Comparison of ENCODE assay signal across 21 mouse cellular contexts in genomic region chrX:89559318-89559717, GRCm38 (mm10).
DNase-seq lines count a peak whose midpoint lies in the region; ATAC-seq and TF ChIP-seq lines count a peak whose summit lies in the region.
"Had no signal": no experiment of that assay in that cellular context is flagged by ENCODE, and none has a peak within 500 bp of the region (broad histone marks: within the 10 kb centered on the region; RNA-seq: fewer than 3 reads in every experiment).

No protein-coding gene starts in this region.

- no peak for TF ChIP-seq CTCF in midbrain, postnatal 0 days (IDR thresholded peaks at IDR 0.05)

- no peaks in the 10 kb centered on the region for H3K4me1 ChIP-seq in embryonic facial prominence, embryonic 14.5 days (ENCODE audit: control insufficient read depth, insufficient read depth, low read length)
- no peaks in the 10 kb centered on the region for H3K4me1 ChIP-seq in embryonic facial prominence, embryonic 10.5 days
- H3K4me1 ChIP-seq in forebrain, embryonic 16.5 days (replicated peaks; ENCODE audit: control insufficient read depth, insufficient read depth, low read length): no peaks in the 10 kb centered on the region
- H3K4me1 ChIP-seq in forebrain, embryonic 10.5 days: no peaks in the 10 kb centered on the region
- no peaks in the 10 kb centered on the region for H3K4me1 ChIP-seq in midbrain, postnatal 0 days (ENCODE audit: insufficient read depth, low read length)
- no peaks in the 10 kb centered on the region for H3K4me1 ChIP-seq in midbrain, embryonic 15.5 days
- H3K4me1 ChIP-seq: embryonic facial prominence, embryonic 13.5 days; heart, embryonic 15.5 days; hindbrain, embryonic 13.5 days had no signal

- no peak overlapping the region for H3K4me2 ChIP-seq in embryonic facial prominence, embryonic 14.5 days (ENCODE audit: low read depth, low read length)
- no peak overlapping the region for H3K4me2 ChIP-seq in forebrain, embryonic 16.5 days (ENCODE audit: low read length)
- no peak overlapping the region for H3K4me2 ChIP-seq in midbrain, postnatal 0 days (ENCODE audit: low read depth, low read length, poor library complexity, severe bottlenecking)
- no peak overlapping the region for H3K4me2 ChIP-seq in midbrain, embryonic 15.5 days
- H3K4me2 ChIP-seq: embryonic facial prominence, embryonic 13.5 days; heart, embryonic 11.5 days; heart, embryonic 15.5 days; hindbrain, embryonic 13.5 days had no signal

- ATAC-seq in embryonic facial prominence, embryonic 14.5 days (ENCODE audit: low read depth): no peak
- ATAC-seq in forebrain, embryonic 16.5 days: peak; percentile 50; the same call in 1 of the 2 replicates
- no peak for ATAC-seq in midbrain, postnatal 0 days (ENCODE audit: low FRiP score)
- no peak for ATAC-seq in midbrain, embryonic 15.5 days (replicated peaks)
- ATAC-seq: intestine, embryonic 16.5 days had no signal

- H3K27me3 ChIP-seq in embryonic facial prominence, embryonic 14.5 days (replicated peaks; ENCODE audit: control insufficient read depth, insufficient read depth, low read length): no peaks in the 10 kb centered on the region
- no peaks in the 10 kb centered on the region for H3K27me3 ChIP-seq in embryonic facial prominence, embryonic 10.5 days (replicated peaks; ENCODE audit: low read depth, poor library complexity, severe bottlenecking)
- H3K27me3 ChIP-seq in forebrain, embryonic 16.5 days (replicated peaks; ENCODE audit: control insufficient read depth, insufficient read depth, low read length): no peaks in the 10 kb centered on the region
- H3K27me3 ChIP-seq in forebrain, embryonic 10.5 days (ENCODE audit: poor library complexity, severe bottlenecking): no peaks in the 10 kb centered on the region
- H3K27me3 ChIP-seq in midbrain, postnatal 0 days (ENCODE audit: insufficient read depth, low read length): no peaks in the 10 kb centered on the region
- H3K27me3 ChIP-seq in midbrain, embryonic 15.5 days (replicated peaks): no peaks in the 10 kb centered on the region
- H3K27me3 ChIP-seq: embryonic facial prominence, embryonic 13.5 days; heart, embryonic 15.5 days; hindbrain, embryonic 13.5 days had no signal

- no peak overlapping the region for H3K4me3 ChIP-seq in embryonic facial prominence, embryonic 14.5 days (ENCODE audit: low read depth, low read length)
- H3K4me3 ChIP-seq in embryonic facial prominence, embryonic 10.5 days: no peak overlapping the region
- no peak overlapping the region for H3K4me3 ChIP-seq in forebrain, embryonic 16.5 days (replicated peaks; ENCODE audit: low read length)
- H3K4me3 ChIP-seq in forebrain, embryonic 10.5 days: no peak overlapping the region
- H3K4me3 ChIP-seq in midbrain, postnatal 0 days (ENCODE audit: low read depth, low read length): no peak overlapping the region
- H3K4me3 ChIP-seq in midbrain, embryonic 15.5 days: no peak overlapping the region
- H3K4me3 ChIP-seq: embryonic facial prominence, embryonic 13.5 days; heart, adult 2 months; heart, embryonic 15.5 days; hindbrain, embryonic 13.5 days had no signal

- no peak overlapping the region for H3K9ac ChIP-seq in embryonic facial prominence, embryonic 14.5 days (ENCODE audit: low read depth, low read length)
- no peak overlapping the region for H3K9ac ChIP-seq in forebrain, embryonic 16.5 days (replicated peaks; ENCODE audit: low read depth, low read length)
- H3K9ac ChIP-seq in midbrain, postnatal 0 days (replicated peaks; ENCODE audit: low read length, poor library complexity, severe bottlenecking): no peak overlapping the region
- no peak overlapping the region for H3K9ac ChIP-seq in midbrain, embryonic 15.5 days
- H3K9ac ChIP-seq: embryonic facial prominence, embryonic 13.5 days; heart, embryonic 15.5 days; hindbrain, embryonic 13.5 days had no signal

- H3K9me3 ChIP-seq in embryonic facial prominence, embryonic 14.5 days (ENCODE audit: control insufficient read depth, low read length): no peaks in the 10 kb centered on the region
- H3K9me3 ChIP-seq in embryonic facial prominence, embryonic 10.5 days: no peaks in the 10 kb centered on the region
- no peaks in the 10 kb centered on the region for H3K9me3 ChIP-seq in forebrain, embryonic 16.5 days (ENCODE audit: control insufficient read depth, low read length)
- no peaks in the 10 kb centered on the region for H3K9me3 ChIP-seq in forebrain, embryonic 10.5 days
- H3K9me3 ChIP-seq in midbrain, postnatal 0 days (ENCODE audit: low read length): no peaks in the 10 kb centered on the region
- H3K9me3 ChIP-seq in midbrain, embryonic 15.5 days: no peaks in the 10 kb centered on the region
- H3K9me3 ChIP-seq: embryonic facial prominence, embryonic 13.5 days; heart, embryonic 15.5 days; hindbrain, embryonic 13.5 days had no signal

- H3K36me3 ChIP-seq in embryonic facial prominence, embryonic 14.5 days (ENCODE audit: control insufficient read depth, insufficient read depth, low read length): no peaks in the 10 kb centered on the region
- H3K36me3 ChIP-seq in embryonic facial prominence, embryonic 10.5 days (replicated peaks): no peaks in the 10 kb centered on the region
- no peaks in the 10 kb centered on the region for H3K36me3 ChIP-seq in forebrain, embryonic 16.5 days (ENCODE audit: control insufficient read depth, insufficient read depth)
- no peaks in the 10 kb centered on the region for H3K36me3 ChIP-seq in forebrain, embryonic 10.5 days (replicated peaks)
- H3K36me3 ChIP-seq in midbrain, postnatal 0 days (ENCODE audit: insufficient read depth, low read length): no peaks in the 10 kb centered on the region
- no peaks in the 10 kb centered on the region for H3K36me3 ChIP-seq in midbrain, embryonic 15.5 days (replicated peaks)
- H3K36me3 ChIP-seq: embryonic facial prominence, embryonic 13.5 days; heart, embryonic 15.5 days; hindbrain, embryonic 13.5 days had no signal

- DNase-seq in embryonic facial prominence, embryonic 14.5 days (ENCODE audit: low spot score): peak; percentile 1
- DNase-seq in embryonic facial prominence, embryonic 10.5 days (ENCODE audit: low spot score): no peak
- DNase-seq in forebrain, embryonic 10.5 days (ENCODE audit: extremely low spot score, low spot score): no peak
- DNase-seq in midbrain, postnatal 0 days (ENCODE audit: low spot score): peak; percentile 13
- peak; percentile 61 for DNase-seq in retina, embryonic 14.5 days (ENCODE audit: low spot score)
- DNase-seq in adrenal gland, adult (ENCODE audit: inconsistent age in 2 of 2, low spot score in 1 of 2): no peak
- DNase-seq: adrenal gland, postnatal 10 days; cerebellum, adult 11-12 months; cerebellum, adult 9-10 months; cerebellum, postnatal 25 days; gastrocnemius, postnatal 14 days; heart, adult 2 months; heart, postnatal 14 days; kidney, adult 2 months had no signal

- H3K27ac ChIP-seq in embryonic facial prominence, embryonic 14.5 days (replicated peaks; ENCODE audit: low read depth, low read length): no peak overlapping the region
- no peak overlapping the region for H3K27ac ChIP-seq in embryonic facial prominence, embryonic 10.5 days (replicated peaks)
- no peak overlapping the region for H3K27ac ChIP-seq in forebrain, embryonic 16.5 days (ENCODE audit: low read length)
- no peak overlapping the region for H3K27ac ChIP-seq in forebrain, embryonic 10.5 days
- no peak overlapping the region for H3K27ac ChIP-seq in midbrain, postnatal 0 days (ENCODE audit: low read depth, low read length)
- H3K27ac ChIP-seq in midbrain, embryonic 15.5 days: no peak overlapping the region
- H3K27ac ChIP-seq: embryonic facial prominence, embryonic 13.5 days; heart, adult 2 months; heart, embryonic 15.5 days; hindbrain, embryonic 13.5 days had no signal

Comparison
In these comparisons a context has a peak if more than half of its experiments do, and no peak if none do; other contexts are left out.
1. DNase-seq: peak in embryonic facial prominence, embryonic 14.5 days (single experiment), midbrain, postnatal 0 days (single experiment) and retina, embryonic 14.5 days (single experiment); none in embryonic facial prominence, embryonic 10.5 days (single experiment), forebrain, embryonic 10.5 days (single experiment) and adrenal gland, adult (0 of 2).